Mouse (Mus musculus) retina, adult 2 months (tissue): ENCODE results near the gene Trmt2a.

Source experiments
- DNase-seq: peaks from one replicate; pipeline ENCODE4 v3.0.0-alpha.2; 2012; ENCODE audit warnings: low read depth, low spot score

Gene Trmt2a

DNA sequence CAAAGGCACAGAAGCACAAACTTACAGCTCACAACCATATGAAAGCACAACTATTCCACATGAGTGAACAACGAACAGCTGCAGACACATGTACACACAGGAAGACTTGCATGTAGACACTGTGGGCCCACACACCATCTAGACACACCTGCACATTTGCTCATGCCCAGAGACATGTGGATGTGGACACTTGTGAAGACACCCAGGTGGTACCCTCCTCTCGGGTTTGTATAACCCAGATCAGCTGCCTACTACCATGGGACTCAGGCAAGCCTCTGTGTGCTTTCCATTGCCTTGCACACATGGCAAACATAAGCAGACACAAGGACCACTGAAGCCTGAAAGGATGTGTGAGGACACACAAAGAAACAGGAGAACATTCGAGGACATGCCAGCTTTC, 17.4 kb upstream of the Trmt2a start:
- no peak for DNase-seq

- no peak for DNase-seq
Observed at GRCm38 (mm10) chr16:18231451-18231850, 17.0 kb upstream of the Trmt2a start.

- DNase-seq, result no peak
Observed at GRCm38 (mm10) chr16:18233451-18233850, 15.0 kb upstream of the Trmt2a start.

GRCm38 (mm10) chr16:18233919-18234670, 14.4 kb upstream of the Trmt2a start:
- no peak for DNase-seq

- DNase-seq, result no peak
Observed at GRCm38 (mm10) chr16:18234671-18235388, 13.6 kb upstream of the Trmt2a start, which contains the start of gene Zdhhc8. Gene Zdhhc8 (minus strand): TSS chr16:18235136.

GRCm38 (mm10) chr16:18235389-18236065, 13.0 kb upstream of the Trmt2a start:
- no peak for DNase-seq

- no peak for DNase-seq
Observed at GRCm38 (mm10) chr16:18236676-18237501, 11.6 kb upstream of the Trmt2a start.

- DNase-seq, result no peak
Observed at GRCm38 (mm10) chr16:18241581-18241980, 6.9 kb upstream of the Trmt2a start.

- DNase-seq, result no peak
Observed at GRCm38 (mm10) chr16:18247521-18248399, 719 bp upstream of the Trmt2a start.

GRCm38 (mm10) chr16:18249364-18249967, 987 bp downstream of the Trmt2a start:
- no peak for DNase-seq

DNA sequence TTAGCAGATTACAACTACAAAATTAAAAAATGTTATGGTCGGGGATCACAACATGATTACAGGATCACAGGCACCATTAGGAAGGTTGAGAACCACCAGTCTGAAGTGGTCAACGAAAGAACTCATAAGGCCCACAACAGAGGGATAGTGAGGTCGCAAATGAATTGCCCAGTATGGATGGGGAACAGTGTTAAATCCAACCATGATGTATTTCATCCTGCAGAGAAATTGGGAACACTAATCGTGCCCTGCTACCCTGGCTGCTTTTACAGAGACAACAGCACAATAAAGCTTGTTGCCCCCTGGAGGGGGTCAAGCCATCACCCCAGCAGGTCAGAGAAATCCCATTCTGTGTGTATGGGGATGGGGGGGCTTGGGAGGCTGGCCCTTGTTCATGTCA, 1.8 kb downstream of the Trmt2a start:
- DNase-seq, result no peak

DNA sequence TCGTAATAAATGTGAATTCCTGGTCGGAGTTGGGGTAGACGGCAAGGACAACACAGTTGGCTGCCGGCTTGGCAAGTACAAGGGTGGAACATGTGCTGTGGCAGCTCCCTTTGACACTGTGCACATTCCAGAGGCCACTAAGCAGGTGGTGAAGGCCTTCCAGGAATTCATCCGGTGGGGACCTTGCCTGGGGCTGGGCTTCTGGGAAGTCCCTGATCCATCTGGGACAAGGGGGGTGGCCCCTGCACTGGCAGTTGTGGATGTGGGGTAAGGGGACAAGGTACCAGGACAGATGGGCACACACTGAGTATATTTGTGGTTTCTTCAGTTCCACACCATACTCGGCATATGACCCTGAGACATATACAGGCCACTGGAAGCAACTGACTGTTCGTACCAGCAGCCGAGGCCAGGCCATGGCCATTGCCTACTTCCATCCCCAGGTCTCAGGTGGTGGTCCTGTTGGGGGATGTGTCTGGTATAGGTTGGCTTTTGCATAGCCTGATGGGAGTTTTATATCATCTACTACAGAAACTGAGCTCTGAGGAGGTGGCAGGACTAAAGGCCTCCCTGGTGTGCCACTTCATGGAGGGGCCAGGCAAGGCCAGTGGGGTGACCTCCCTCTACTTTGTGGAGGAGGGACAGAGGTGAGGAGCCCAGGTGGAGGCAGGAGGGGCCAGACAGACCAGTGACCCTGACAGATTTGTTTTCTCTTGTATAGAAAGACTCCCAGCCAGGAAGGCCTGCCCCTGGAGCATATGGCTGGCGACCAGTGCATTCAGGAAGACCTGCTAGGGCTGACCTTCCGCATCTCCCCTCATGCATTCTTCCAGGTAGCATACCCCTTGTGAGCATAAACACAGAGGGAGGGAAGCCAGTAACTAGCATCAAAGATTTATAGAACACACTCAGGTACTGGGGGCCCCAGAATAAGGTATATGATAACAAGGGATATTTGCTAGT, 2.6 kb downstream of the Trmt2a start:
- DNase-seq, result no peak

GRCm38 (mm10) chr16:18252736-18253135, 4.3 kb downstream of the Trmt2a start:
- DNase-seq, result no peak

- DNase-seq, result no peak
Observed at GRCm38 (mm10) chr16:18253866-18254265, 5.4 kb downstream of the Trmt2a start.

- no peak for DNase-seq
Observed at GRCm38 (mm10) chr16:18258221-18258620, 9.7 kb downstream of the Trmt2a start, which contains the start of gene Gm49776. Gene Gm49776 (minus strand): TSS chr16:18258321.

- no peak for DNase-seq
Observed at GRCm38 (mm10) chr16:18265024-18265423, 16.5 kb downstream of the Trmt2a start.

GRCm38 (mm10) chr16:18268182-18268581, 19.7 kb downstream of the Trmt2a start:
- no peak for DNase-seq

- DNase-seq, result peak; percentile 65
Observed at GRCm38 (mm10) chr16:18275166-18275565, 26.7 kb downstream of the Trmt2a start.

- DNase-seq, result no peak
Observed at GRCm38 (mm10) chr16:18288166-18288565, 39.7 kb downstream of the Trmt2a start.
